ENCODE assay signal across 29 mouse cellular contexts in genomic region chr19:60455791-60456190, GRCm38 (mm10). TPM values are rescaled to one million over a fixed set of nuclear protein-coding genes. Genes with fewer than 3 reads are reported as not detected.
A peak's percentile ranks its signal among the peaks of the same experiment; 100 is the strongest.
DNase-seq lines count a peak whose midpoint lies in the region; ATAC-seq and TF ChIP-seq lines count a peak whose summit lies in the region.
"Had no signal": no experiment of that assay in that cellular context is flagged by ENCODE, and none has a peak within 500 bp of the region (broad histone marks: within the 10 kb centered on the region; RNA-seq: fewer than 3 reads in every experiment).

No protein-coding gene starts in this region.

- peaks cover 3% of the 10 kb centered on the region for H3K27me3 ChIP-seq in CH12.LX (replicated peaks)
- H3K27me3 ChIP-seq in stomach, postnatal 0 days (ENCODE audit: control insufficient read depth, insufficient read depth, low read length): no peaks in the 10 kb centered on the region
- no peaks in the 10 kb centered on the region for H3K27me3 ChIP-seq in intestine, postnatal 0 days (replicated peaks; ENCODE audit: control insufficient read depth, insufficient read depth, low read length)
- H3K27me3 ChIP-seq: embryonic facial prominence, embryonic 13.5 days; embryonic facial prominence, embryonic 15.5 days had no signal

- no peaks in the 10 kb centered on the region for H3K79me2 ChIP-seq in CH12.LX (replicated peaks; ENCODE audit: control insufficient read depth, extremely low read depth, insufficient read depth, poor library complexity, severe bottlenecking)

- DNase-seq in CH12.LX (ENCODE audit: extremely low read depth) (no peak), ES-E14 (ENCODE audit: low read depth, low spot score) (no peak), R1 (ENCODE audit: low read depth, low spot score) (peak; percentile 6)
- no peak for DNase-seq in stomach, postnatal 0 days (ENCODE audit: low spot score)
- DNase-seq in left cerebral cortex, postnatal 10 days (ENCODE audit: extremely low spot score in 1 of 2, low spot score in 2 of 2): no peak
- DNase-seq: adrenal gland, adult 8-10 months; adrenal gland, postnatal 14 days; adrenal gland, postnatal 36 days; cerebellum, adult 11 months; cerebellum, adult 18-20 months; cerebellum, adult 8-10 months; cerebellum, adult 9-11 months; cerebellum, postnatal 14 days; cerebellum, postnatal 36 days; embryo, embryonic 11 days; forebrain, postnatal 0 days had no signal

- in situ Hi-C loops in CH12.LX (cut with MboI; ENCODE audit: low pct_ligation_motif_present, low pct_unique_long_range_greater_than_20kb, low sequenced_read_pairs): no loop called here
- in situ Hi-C loops in ES-E14 (cut with MboI; ENCODE audit: low sequenced_read_pairs in 2 of 2, unreplicated experiment in 2 of 2): no loop called here

- intact Hi-C loops in left cerebral cortex, postnatal 10 days (cut with DNase I): no loop called here

- H3K4me3 ChIP-seq in CH12.LX (replicated peaks in 1 of 3; ENCODE audit: low read depth in 2 of 3, low read length in 2 of 3, poor library complexity in 1 of 3) (no peak overlapping the region), ES-E14 (ENCODE audit: insufficient read depth in 1 of 2, low read depth in 1 of 2, low read length in 2 of 2, poor library complexity in 1 of 2, severe bottlenecking in 1 of 2) (no peak overlapping the region)
- no peak overlapping the region for H3K4me3 ChIP-seq in stomach, postnatal 0 days (ENCODE audit: low read depth, low read length)
- H3K4me3 ChIP-seq in intestine, postnatal 0 days (ENCODE audit: low read depth, low read length): no peak overlapping the region
- H3K4me3 ChIP-seq: embryonic facial prominence, embryonic 13.5 days; embryonic facial prominence, embryonic 15.5 days; erythroblast, embryonic 14.5 days; forebrain, embryonic 10.5 days; forebrain, embryonic 12.5 days; forebrain, embryonic 15.5 days had no signal

- no peak for TF ChIP-seq POLR2A in CH12.LX (IDR thresholded peaks at IDR 0.05; ENCODE audit: low read depth, low read length)

- no peak overlapping the region for H3K27ac ChIP-seq in CH12.LX (ENCODE audit: insufficient read depth, low read depth)
- no peak overlapping the region for H3K27ac ChIP-seq in ES-E14 (ENCODE audit: insufficient read depth, low read depth, low read length, poor library complexity, severe bottlenecking)
- H3K27ac ChIP-seq in stomach, postnatal 0 days (replicated peaks): no peak overlapping the region
- H3K27ac ChIP-seq in intestine, postnatal 0 days (ENCODE audit: low read depth, low read length): no peak overlapping the region
- H3K27ac ChIP-seq: embryonic facial prominence, embryonic 13.5 days; embryonic facial prominence, embryonic 15.5 days; forebrain, embryonic 10.5 days; forebrain, embryonic 12.5 days; forebrain, embryonic 15.5 days had no signal

- no peak for TF ChIP-seq RAD21 in CH12.LX (IDR thresholded peaks at IDR 0.05; ENCODE audit: low read depth, low read length)

- 58% methylated on average over 1 of the region's 1 CpGs for WGBS in stomach, postnatal 0 days
- WGBS in intestine, postnatal 0 days: 67% methylated on average over 1 of the region's 1 CpGs

- no peak for TF ChIP-seq EP300 in CH12.LX (IDR thresholded peaks at IDR 0.05; ENCODE audit: low read length)
- no peak for TF ChIP-seq EP300 in stomach, postnatal 0 days (optimal IDR thresholded peaks at IDR 0.05)

- H3K9me3 ChIP-seq in CH12.LX (replicated peaks; ENCODE audit: low read length): no peaks in the 10 kb centered on the region
- H3K9me3 ChIP-seq in ES-E14 (ENCODE audit: control insufficient read depth, insufficient read depth, low read depth, low read length): no peaks in the 10 kb centered on the region
- H3K9me3 ChIP-seq in stomach, postnatal 0 days (ENCODE audit: control insufficient read depth, low read length): no peaks in the 10 kb centered on the region
- no peaks in the 10 kb centered on the region for H3K9me3 ChIP-seq in intestine, postnatal 0 days (ENCODE audit: control insufficient read depth)
- H3K9me3 ChIP-seq: embryonic facial prominence, embryonic 13.5 days; embryonic facial prominence, embryonic 15.5 days; forebrain, embryonic 10.5 days; forebrain, embryonic 12.5 days; forebrain, embryonic 15.5 days had no signal

- H3K9ac ChIP-seq in CH12.LX (ENCODE audit: insufficient read depth, low read depth): no peak overlapping the region
- H3K9ac ChIP-seq in ES-E14 (ENCODE audit: insufficient read depth, low read depth, low read length, poor library complexity, severe bottlenecking): no peak overlapping the region
- no peak overlapping the region for H3K9ac ChIP-seq in stomach, postnatal 0 days (ENCODE audit: low read length)
- no peak overlapping the region for H3K9ac ChIP-seq in intestine, postnatal 0 days (ENCODE audit: low read depth, low read length)
- H3K9ac ChIP-seq: embryonic facial prominence, embryonic 13.5 days; embryonic facial prominence, embryonic 15.5 days; forebrain, embryonic 12.5 days; forebrain, embryonic 15.5 days; forebrain, postnatal 0 days had no signal

- no peaks in the 10 kb centered on the region for H3K4me1 ChIP-seq in CH12.LX (ENCODE audit: control insufficient read depth in 1 of 2, insufficient read depth in 2 of 2)
- H3K4me1 ChIP-seq in ES-E14 (ENCODE audit: control insufficient read depth in 2 of 2, insufficient read depth in 2 of 2, low read length in 2 of 2, poor library complexity in 1 of 2): no peaks in the 10 kb centered on the region
- no peaks in the 10 kb centered on the region for H3K4me1 ChIP-seq in stomach, postnatal 0 days (replicated peaks; ENCODE audit: control insufficient read depth, insufficient read depth)
- H3K4me1 ChIP-seq in intestine, postnatal 0 days (replicated peaks; ENCODE audit: control insufficient read depth, insufficient read depth, low read length): no peaks in the 10 kb centered on the region
- H3K4me1 ChIP-seq: embryonic facial prominence, embryonic 13.5 days; embryonic facial prominence, embryonic 15.5 days; forebrain, embryonic 10.5 days; forebrain, embryonic 12.5 days; forebrain, embryonic 15.5 days had no signal

- ATAC-seq in stomach, postnatal 0 days (ENCODE audit: low FRiP score, low TSS enrichment): 0 out of 2 replicates have a peak, but pooled peaks have one; percentile 49
- no peak for ATAC-seq in intestine, postnatal 0 days
- no peak for ATAC-seq in megakaryocyte progenitor cell, adult 5-6 weeks (replicated peaks; ENCODE audit: poor library complexity)
- ATAC-seq: activated CD4-positive, CD25-positive, alpha-beta regulatory T cell, adult 4 months; forebrain, embryonic 15.5 days; forebrain, postnatal 0 days; Patski had no signal

- no peak for TF ChIP-seq CTCF in CH12.LX (conservative IDR thresholded peaks at IDR 0.05 in 1 of 2, IDR thresholded peaks at IDR 0.05 in 1 of 2; ENCODE audit: low read depth in 2 of 2, low read length in 2 of 2)
- no peak for TF ChIP-seq CTCF in stomach, postnatal 0 days (IDR thresholded peaks at IDR 0.05; ENCODE audit: low read depth)
- TF ChIP-seq CTCF in intestine, postnatal 0 days (IDR thresholded peaks at IDR 0.05; ENCODE audit: low read depth): no peak

- H3K36me3 ChIP-seq in CH12.LX (replicated peaks in 1 of 2; ENCODE audit: control insufficient read depth in 1 of 2, insufficient read depth in 1 of 2, low read length in 1 of 2): no peaks in the 10 kb centered on the region
- H3K36me3 ChIP-seq in ES-E14 (ENCODE audit: control insufficient read depth, insufficient read depth, low read length, poor library complexity, severe bottlenecking): no peaks in the 10 kb centered on the region
- H3K36me3 ChIP-seq in stomach, postnatal 0 days (ENCODE audit: control insufficient read depth, insufficient read depth, low read length): no peaks in the 10 kb centered on the region
- H3K36me3 ChIP-seq in intestine, postnatal 0 days (ENCODE audit: control insufficient read depth, insufficient read depth): no peaks in the 10 kb centered on the region
- H3K36me3 ChIP-seq: embryonic facial prominence, embryonic 13.5 days; embryonic facial prominence, embryonic 15.5 days; forebrain, embryonic 10.5 days; forebrain, embryonic 12.5 days; forebrain, embryonic 15.5 days had no signal

- no peak overlapping the region for H3K4me2 ChIP-seq in CH12.LX (ENCODE audit: insufficient read depth, low read depth, poor library complexity, severe bottlenecking)
- H3K4me2 ChIP-seq in stomach, postnatal 0 days (replicated peaks; ENCODE audit: low read depth): no peak overlapping the region
- no peak overlapping the region for H3K4me2 ChIP-seq in intestine, postnatal 0 days (replicated peaks; ENCODE audit: low read depth)
- H3K4me2 ChIP-seq: embryonic facial prominence, embryonic 13.5 days; embryonic facial prominence, embryonic 15.5 days; forebrain, embryonic 12.5 days; forebrain, embryonic 15.5 days had no signal

- dilution Hi-C loops in CH12.LX (cut with MboI; ENCODE audit: extremely low pct_ligation_motif_present, extremely low pct_unique_long_range_greater_than_20kb, low sequenced_read_pairs): no loop called here

TF ChIP-seq in CH12.LX, 34 proteins besides CTCF, POLR2A, EP300 and RAD21:
- TF ChIP-seq KAT2A (IDR thresholded peaks at IDR 0.05; ENCODE audit: insufficient replicate concordance, low read length) (no peak), ZNF384 (IDR thresholded peaks at IDR 0.05; ENCODE audit: low read depth, low read length) (peak; percentile 49; the same call in 1 of the 2 replicates), ELF1 (IDR thresholded peaks at IDR 0.05; ENCODE audit: low read depth, low read length) (no peak)

TF ChIP-seq in ES-E14, 5 proteins besides CTCF, POLR2A, EP300 and RAD21:
- TF ChIP-seq HCFC1 (IDR thresholded peaks at IDR 0.05; ENCODE audit: borderline replicate concordance, insufficient read depth, low read length): no peak
- TF ChIP-seq CHD2 (IDR thresholded peaks at IDR 0.05; ENCODE audit: low read depth, low read length): no peak
- TF ChIP-seq MAFK (IDR thresholded peaks at IDR 0.05; ENCODE audit: insufficient read depth, low read depth, low read length): no peak
- TF ChIP-seq ZC3H11A (IDR thresholded peaks at IDR 0.05; ENCODE audit: borderline replicate concordance, low read depth, low read length): no peak
- peak; percentile 92 for TF ChIP-seq ZNF384 (IDR thresholded peaks at IDR 0.05; ENCODE audit: low read depth, low read length)

RNA-seq across cellular contexts. Expression of gene Prlhr, which starts 12.3 kb away (rescaled TPM):
- total RNA-seq in CH12.LX (2012; rRNA removed) (not detected in 2 replicates), CH12.LX (2014; rRNA removed) (not detected in 2 replicates), ES-E14 (2012; rRNA removed) (not detected in 2 replicates)
- not detected in 2 replicates for polyA plus RNA-seq in CH12.LX (2012; ENCODE audit: insufficient read length, low read depth)
- not detected in 2 replicates for polyA plus RNA-seq in stomach, postnatal 0 days (2015; fragmentation: Nextera tagmentation; extraction: Ambion mirVana)
- not detected in 2 replicates for polyA plus RNA-seq in intestine, postnatal 0 days (2015; fragmentation: Nextera tagmentation; extraction: Ambion mirVana)
- under 1 TPM in 1 of 2 experiments, not detected in 1; 0.28 TPM for total RNA-seq in left cerebral cortex, postnatal 10 days (2021)
- total RNA-seq in megakaryocyte progenitor cell, adult 5-6 weeks (2015): not detected in 2 replicates
- not detected in 2 replicates for total RNA-seq in megakaryocyte progenitor cell, adult 5-6 weeks (2017)
- total RNA-seq: common myeloid progenitor, adult 5-6 weeks had no signal
- polyA plus RNA-seq: activated CD4-positive, CD25-positive, alpha-beta regulatory T cell, adult 4 months; C2C12; embryonic facial prominence, embryonic 11.5 days; embryonic facial prominence, embryonic 13.5 days; embryonic facial prominence, embryonic 15.5 days; erythroblast, embryonic 14.5 days; forebrain, embryonic 10.5 days; forebrain, embryonic 12.5 days; forebrain, embryonic 15.5 days; Patski had no signal
